Mouse (Mus musculus) C2C12 (cell line): ENCODE measurements around the gene Ttc23. TPM values are rescaled to one million over a fixed set of nuclear protein-coding genes. Genes with fewer than 3 reads are reported as not detected.

Experiments
- H3K27me3 ChIP-seq: one replicate; pipeline ENCODE4 v1.6.1; 2011; ENCODE audit not compliant: control insufficient read depth, insufficient read depth, insufficient read length
- H3K36me3 ChIP-seq: one replicate; pipeline ENCODE4 v1.6.1; 2011; ENCODE audit not compliant: control insufficient read depth, insufficient read depth
- H3K4me3 ChIP-seq: one replicate; pipeline ENCODE4 v1.5.1; 2011; ENCODE audit warnings: mild to moderate bottlenecking, control low read depth; ENCODE audit not compliant: poor library complexity, insufficient read depth, severe bottlenecking
- H3K79me2 ChIP-seq: one replicate; pipeline ENCODE4 v1.6.1; 2011; ENCODE audit not compliant: control insufficient read depth, insufficient read depth
- H3K79me3 ChIP-seq: one replicate; pipeline ENCODE4 v1.6.1; 2011; ENCODE audit warnings: low read depth, control low read depth
- H3ac ChIP-seq: one replicate; pipeline ENCODE3; 2011; ENCODE audit warnings: low read depth; ENCODE audit not compliant: control insufficient read depth, insufficient read length
- CEBPB ChIP-seq: IDR thresholded peaks from one replicate; pipeline ENCODE4 v1.6.1; 2011; ENCODE audit warnings: low read depth, mild to moderate bottlenecking, control low read depth, moderate library complexity
- CTCF ChIP-seq: IDR thresholded peaks from one replicate; pipeline ENCODE4 v1.5.1; 2011; ENCODE audit not compliant: control insufficient read depth, insufficient read depth, insufficient read length
- FOSL1 ChIP-seq: IDR thresholded peaks from one replicate; pipeline ENCODE4 v1.8.0; 2011; ENCODE audit warnings: mild to moderate bottlenecking, low read length; ENCODE audit not compliant: poor library complexity, insufficient read depth, severe bottlenecking
- MAX ChIP-seq: IDR thresholded peaks from one replicate; pipeline ENCODE4 v1.6.1; 2011; ENCODE audit warnings: mild to moderate bottlenecking, control low read depth
- MYOD1 ChIP-seq: IDR thresholded peaks from one replicate; pipeline ENCODE4 v1.6.1; 2011; ENCODE audit warnings: low read depth; ENCODE audit not compliant: control insufficient read depth, insufficient read length
- MYOG ChIP-seq: IDR thresholded peaks from one replicate; pipeline ENCODE4 v1.6.1; 2011; ENCODE audit not compliant: control insufficient read depth, insufficient read length; ENCODE audit errors: extremely low read depth
- USF1 ChIP-seq: IDR thresholded peaks from one replicate; pipeline ENCODE4 v1.6.1; 2011; ENCODE audit warnings: low read depth, mild to moderate bottlenecking, control low read depth, moderate library complexity
- polyA plus RNA-seq: library from polyadenylated mRNA; unstranded; fragments of >200 nt; fragmentation: generic; extraction: Trizol; gene quantifications from one replicate; pipeline ENCODE4 v1.2.1, GENCODE M21; 2012; ENCODE audit warnings: missing spikeins

The Ttc23 gene
- polyA plus RNA-seq, 1 experiment: 7.2 TPM

- H3ac ChIP-seq: no peak overlapping the region
- H3K36me3 ChIP-seq: no peaks in the 10 kb centered on the region
- H3K79me2 ChIP-seq: no peaks in the 10 kb centered on the region
- TF ChIP-seq MYOG (no peak), FOSL1 (no peak), CEBPB (no peak), USF1 (no peak), CTCF (no peak), MAX (no peak), MYOD1 (no peak)
- H3K27me3 ChIP-seq: no peaks in the 10 kb centered on the region
- no peak overlapping the region for H3K4me3 ChIP-seq
- no peaks in the 10 kb centered on the region for H3K79me3 ChIP-seq
These were observed 25.1 kb upstream of the Ttc23 start for GRCm38 (mm10) chr7:67622151-67622550.

- H3K79me3 ChIP-seq: no peaks in the 10 kb centered on the region
- H3K36me3 ChIP-seq: no peaks in the 10 kb centered on the region
- TF ChIP-seq MAX (no peak), CEBPB (no peak), FOSL1 (no peak), USF1 (no peak), MYOD1 (no peak), MYOG (no peak), CTCF (no peak)
- H3K27me3 ChIP-seq: no peaks in the 10 kb centered on the region
- H3K4me3 ChIP-seq: no peak overlapping the region
- H3K79me2 ChIP-seq: no peaks in the 10 kb centered on the region
- H3ac ChIP-seq: no peak overlapping the region
These were observed 20.5 kb upstream of the Ttc23 start for GRCm38 (mm10) chr7:67626671-67627070.

GRCm38 (mm10) chr7:67629681-67630080, 17.5 kb upstream of the Ttc23 start:
- no peaks in the 10 kb centered on the region for H3K36me3 ChIP-seq
- no peaks in the 10 kb centered on the region for H3K79me2 ChIP-seq
- H3ac ChIP-seq: no peak overlapping the region
- H3K79me3 ChIP-seq: no peaks in the 10 kb centered on the region
- no peak overlapping the region for H3K4me3 ChIP-seq
- no peaks in the 10 kb centered on the region for H3K27me3 ChIP-seq
- TF ChIP-seq FOSL1 (no peak), USF1 (no peak), MAX (no peak), MYOG (no peak), MYOD1 (no peak), CTCF (no peak), CEBPB (no peak)

GRCm38 (mm10) chr7:67630817-67631216, 16.4 kb upstream of the Ttc23 start:
- H3K27me3 ChIP-seq: no peaks in the 10 kb centered on the region

GRCm38 (mm10) chr7:67632380-67632779, 14.8 kb upstream of the Ttc23 start:
- Histone ChIP-seq H3ac (no peak overlapping the region), H3K79me3 (no peaks in the 10 kb centered on the region), H3K4me3 (no peak overlapping the region), H3K27me3 (no peaks in the 10 kb centered on the region), H3K36me3 (no peaks in the 10 kb centered on the region), H3K79me2 (no peaks in the 10 kb centered on the region)
- TF ChIP-seq MYOD1 (no peak), MYOG (no peak), MAX (no peak), CTCF (no peak), USF1 (no peak), CEBPB (no peak), FOSL1 (no peak)

More at GRCm38 (mm10) chr7:67630817-67631216, 16.4 kb upstream of the Ttc23 start:
- Histone ChIP-seq H3K36me3 (no peaks in the 10 kb centered on the region), H3ac (no peak overlapping the region), H3K4me3 (no peak overlapping the region), H3K79me3 (no peaks in the 10 kb centered on the region), H3K79me2 (no peaks in the 10 kb centered on the region)
- TF ChIP-seq CEBPB (no peak), FOSL1 (no peak), MAX (no peak), MYOG (no peak), MYOD1 (no peak), USF1 (no peak), CTCF (peak; percentile 94)

- TF ChIP-seq CTCF: no peak
- TF ChIP-seq CEBPB: no peak
- no peak for TF ChIP-seq MAX
- Histone ChIP-seq H3K79me3 (no peaks in the 10 kb centered on the region), H3K4me3 (no peak overlapping the region), H3K79me2 (no peaks in the 10 kb centered on the region), H3ac (no peak overlapping the region), H3K27me3 (no peaks in the 10 kb centered on the region), H3K36me3 (no peaks in the 10 kb centered on the region)
These were observed 13.0 kb upstream of the Ttc23 start for GRCm38 (mm10) chr7:67634210-67634609.
